Mouse (Mus musculus): ENCODE data around the gene Lrrc10b. TPM values are rescaled to one million over a fixed set of nuclear protein-coding genes. Genes with fewer than 3 reads are reported as not detected.

The Lrrc10b gene
- total RNA-seq, 2 experiments from 2014 or later, result 0.33 TPM

GRCm38 (mm10) chr19:10434927-10435326 is 22.3 kb downstream of the Lrrc10b start:
- intact Hi-C loops (cut with DNase I), result loop anchor here (5.0 kb wide), 2 partner anchors 43 to 178 kb away; no protein-coding TSS in a partner anchor
- no peak for TF ChIP-seq CTCF (IDR thresholded peaks at IDR 0.05)
- H3K4me3 ChIP-seq, result no peak overlapping the region
- no peak overlapping the region for H3K27ac ChIP-seq
- no peak for DNase-seq

DNA sequence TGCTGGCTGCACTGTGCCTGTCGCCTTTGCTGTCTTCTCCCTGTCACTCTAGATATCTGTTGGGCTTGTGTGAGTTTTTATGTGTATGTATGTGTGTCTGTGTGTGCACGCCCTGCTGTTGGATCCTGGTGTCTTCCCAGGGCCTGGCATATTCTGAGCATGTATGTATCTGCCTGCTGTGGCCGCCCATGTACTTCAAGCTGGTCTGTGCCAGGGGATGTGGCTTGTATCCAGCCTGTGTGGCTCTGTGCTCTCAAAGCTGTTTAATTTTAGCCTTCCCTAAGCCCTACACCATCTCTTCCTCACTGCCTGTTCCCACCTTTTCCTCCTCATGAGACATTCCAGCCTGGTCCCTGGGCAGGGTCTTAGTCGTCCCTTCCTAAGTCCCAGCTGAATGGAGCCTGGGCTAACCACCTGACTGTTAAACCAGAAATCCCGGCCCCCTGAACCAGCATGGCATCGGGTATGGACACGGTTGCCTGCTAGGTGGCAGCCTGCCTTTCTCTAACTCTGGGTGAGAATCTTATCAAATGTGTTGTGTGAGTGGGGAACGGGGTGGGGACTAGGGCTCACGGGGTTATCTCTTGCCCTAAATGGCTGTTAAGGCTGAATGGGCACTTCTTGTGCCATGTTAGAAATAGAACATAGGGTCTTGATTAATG is 23.3 kb downstream of the Lrrc10b start:
- intact Hi-C loops (cut with DNase I), result no loop called here
- no peak for TF ChIP-seq CTCF (IDR thresholded peaks at IDR 0.05)
- DNase-seq, result peak; percentile 60
- H3K27ac ChIP-seq, result no peak overlapping the region
- no peak overlapping the region for H3K4me3 ChIP-seq

GRCm38 (mm10) chr19:10433225-10433624 is 24.0 kb downstream of the Lrrc10b start:
- DNase-seq, result no peak
- no peak overlapping the region for H3K4me3 ChIP-seq
- TF ChIP-seq CTCF (IDR thresholded peaks at IDR 0.05), result no peak
- intact Hi-C loops (cut with DNase I), result no loop called here
- H3K27ac ChIP-seq, result no peak overlapping the region

DNA sequence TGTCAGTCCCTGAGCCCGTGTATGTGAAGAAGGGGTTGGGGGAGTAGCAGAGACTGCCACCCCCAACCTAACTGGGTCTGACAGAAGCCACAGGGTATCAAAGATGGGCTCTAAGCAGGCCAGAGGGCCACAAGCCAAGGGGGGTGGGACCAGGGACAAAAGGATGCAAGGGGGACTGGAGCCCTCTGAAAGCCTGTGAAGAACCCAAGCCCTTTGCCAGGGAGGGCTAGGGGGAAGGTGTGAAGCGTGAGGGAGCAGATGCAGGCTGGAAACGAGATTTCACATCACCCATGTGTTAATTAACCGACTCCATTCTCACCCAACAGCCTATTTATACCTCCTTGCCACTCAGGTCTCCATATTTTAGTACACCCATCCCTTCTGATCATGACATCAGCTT is 25.4 kb downstream of the Lrrc10b start:
- no peak overlapping the region for H3K27ac ChIP-seq
- H3K4me3 ChIP-seq, result no peak overlapping the region
- DNase-seq, result no peak
- TF ChIP-seq CTCF (IDR thresholded peaks at IDR 0.05), result no peak
- intact Hi-C loops (cut with DNase I), result no loop called here

DNA sequence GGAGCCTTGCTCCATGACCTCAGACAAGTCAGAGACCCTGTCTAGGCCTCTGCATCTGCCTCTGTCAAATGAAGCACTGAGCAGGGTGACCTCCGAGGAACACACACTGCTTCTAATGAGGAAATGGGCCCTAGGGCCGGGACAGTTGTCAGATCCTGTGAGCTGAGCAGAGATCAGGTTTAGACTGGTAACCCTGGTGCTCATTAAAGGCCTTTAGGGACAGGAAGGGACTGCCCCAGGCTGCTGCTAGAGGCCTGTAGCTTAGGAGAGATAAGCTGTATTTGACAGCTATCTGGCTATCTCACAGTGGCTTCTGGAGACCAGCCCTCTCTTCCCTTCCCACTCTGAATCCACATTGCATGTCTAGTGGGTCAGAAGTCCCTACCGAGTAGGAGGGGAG is 25.9 kb downstream of the Lrrc10b start:
- intact Hi-C loops (cut with DNase I), result no loop called here
- Histone ChIP-seq H3K27ac (no peak overlapping the region), H3K4me3 (no peak overlapping the region)
- no peak for DNase-seq
- TF ChIP-seq CTCF (IDR thresholded peaks at IDR 0.05), result no peak

DNA sequence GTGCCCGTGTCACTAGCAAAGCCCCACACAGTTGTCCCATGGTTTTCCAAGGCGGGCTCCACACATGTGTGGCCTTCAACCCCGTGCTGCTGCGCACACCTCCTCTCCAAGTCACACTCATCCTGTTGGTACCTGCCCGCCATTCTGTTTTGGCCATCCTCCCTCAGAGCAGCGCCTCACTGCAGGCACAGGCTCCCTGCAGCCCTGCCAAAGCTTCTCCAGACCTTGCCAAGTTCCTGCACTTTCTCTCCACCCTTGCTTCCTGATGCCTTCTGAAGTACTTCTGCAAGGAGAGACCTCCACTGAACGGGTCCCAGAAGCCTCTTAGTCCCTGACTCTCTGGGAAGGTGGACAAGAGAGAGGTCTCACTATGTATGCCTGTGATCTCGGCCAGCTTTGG is 27.9 kb downstream of the Lrrc10b start:
- intact Hi-C loops (cut with DNase I), result no loop called here
- H3K27ac ChIP-seq, result peak overlapping the region; percentile 3; the same call in 1 of the 2 replicates
- DNase-seq, result peak; percentile 42

DNA sequence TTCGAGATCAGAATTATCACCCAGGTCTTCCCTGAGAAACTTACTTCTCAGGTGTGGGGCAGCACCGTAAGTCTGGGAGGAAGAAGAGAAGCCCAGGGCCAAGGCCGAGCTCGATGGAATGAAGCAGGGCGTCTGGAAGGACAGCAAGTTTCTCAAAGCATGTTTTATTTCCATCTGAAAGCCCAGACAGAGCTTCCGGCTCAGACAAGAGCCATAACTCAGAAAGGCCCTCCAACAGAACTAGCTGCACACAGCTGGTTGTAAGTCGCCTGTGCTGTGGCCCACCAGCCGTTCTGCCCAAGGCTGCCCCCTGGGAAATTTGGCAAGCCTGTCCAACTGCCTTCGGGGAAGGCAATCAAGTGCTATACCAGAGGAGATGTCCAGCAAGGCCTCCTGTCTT is 29.8 kb downstream of the Lrrc10b start:
- intact Hi-C loops (cut with DNase I), result no loop called here
- H3K4me3 ChIP-seq, result no peak overlapping the region
- no peak for DNase-seq
- no peak for TF ChIP-seq CTCF (IDR thresholded peaks at IDR 0.05)
- peak overlapping the region; percentile 59 for H3K27ac ChIP-seq

More for the DNA sequence above, 27.9 kb downstream of the Lrrc10b start:
- TF ChIP-seq CTCF (IDR thresholded peaks at IDR 0.05), result no peak
- no peak overlapping the region for H3K4me3 ChIP-seq

- no peak for DNase-seq
- Histone ChIP-seq H3K4me3 (no peak overlapping the region), H3K27ac (peak overlapping the region; percentile 59; the same call in 1 of the 2 replicates)
- intact Hi-C loops (cut with DNase I), result no loop called here
- TF ChIP-seq CTCF (IDR thresholded peaks at IDR 0.05), result no peak
Measured at GRCm38 (mm10) chr19:10426793-10427192, 30.5 kb downstream of the Lrrc10b start.

DNA sequence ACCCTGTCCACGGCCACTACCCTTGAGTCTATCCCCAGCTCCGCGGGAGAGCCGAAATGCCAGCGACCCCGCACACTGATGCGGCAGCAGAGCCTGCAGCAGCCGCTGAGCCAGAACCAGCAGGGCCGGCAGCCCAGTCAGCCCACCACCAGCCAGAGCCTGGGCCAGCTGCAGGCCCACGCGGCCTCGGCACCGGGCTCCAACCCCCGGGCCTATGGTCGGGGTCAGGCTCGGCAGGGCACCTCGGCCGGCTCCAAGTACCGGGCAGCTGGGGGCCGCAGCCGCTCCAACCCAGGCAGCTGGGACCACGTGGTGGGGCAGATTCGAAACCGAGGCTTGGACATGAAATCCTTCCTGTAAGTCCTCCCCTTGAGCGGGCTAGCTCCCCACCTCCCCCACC is 31.0 kb downstream of the Lrrc10b start:
- Histone ChIP-seq H3K27ac (peak overlapping the region; percentile 31; the same call in 1 of the 2 replicates), H3K4me3 (no peak overlapping the region)
- intact Hi-C loops (cut with DNase I), result no loop called here
- DNase-seq, result no peak
- TF ChIP-seq CTCF (IDR thresholded peaks at IDR 0.05), result no peak

DNA sequence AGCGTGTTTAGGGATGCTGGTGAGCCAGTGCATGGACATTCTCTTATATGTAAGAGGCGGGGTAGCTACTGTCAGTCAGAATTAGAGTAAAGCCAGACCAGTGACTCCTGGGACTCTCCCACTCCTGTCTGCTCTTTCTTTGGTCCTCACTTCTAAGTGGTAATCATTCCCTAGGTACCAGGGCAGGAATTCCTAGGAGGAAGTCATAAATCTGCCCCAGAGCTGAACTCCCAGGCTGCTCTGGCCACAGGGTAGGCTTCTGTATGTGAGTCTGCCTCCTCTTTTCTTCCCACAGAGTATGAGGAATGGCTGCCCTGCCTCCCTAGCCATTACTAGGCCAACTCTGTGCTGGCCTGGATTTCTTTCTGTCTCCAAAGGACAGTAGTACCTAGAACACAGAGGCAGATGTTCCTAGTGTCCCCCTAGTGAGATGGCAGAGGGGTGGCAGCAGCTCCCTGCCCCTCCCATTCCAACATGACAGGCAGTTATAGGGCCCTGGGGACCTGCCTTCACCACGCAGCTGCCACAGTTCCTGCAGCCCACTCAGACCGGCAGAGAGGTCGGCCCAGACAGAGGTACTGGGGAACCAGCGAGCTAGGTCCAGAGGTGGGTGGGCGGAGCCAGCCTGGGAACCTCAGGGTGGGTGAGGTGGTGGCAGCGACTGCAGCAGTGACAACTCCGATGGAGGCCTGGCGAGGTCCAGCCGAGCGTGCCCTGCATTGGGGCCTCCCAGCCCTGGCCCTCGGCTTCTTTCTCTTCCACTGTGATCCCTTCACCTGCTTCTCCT is 31.6 kb downstream of the Lrrc10b start:
- no peak for TF ChIP-seq CTCF (IDR thresholded peaks at IDR 0.05)
- intact Hi-C loops (cut with DNase I), result no loop called here
- no peak for DNase-seq
- Histone ChIP-seq H3K4me3 (no peak overlapping the region), H3K27ac (peak overlapping the region; percentile 31; the same call in 1 of the 2 replicates)

GRCm38 (mm10) chr19:10424751-10425150 is 32.5 kb downstream of the Lrrc10b start:
- no peak overlapping the region for H3K4me3 ChIP-seq
- intact Hi-C loops (cut with DNase I), result no loop called here
- no peak overlapping the region for H3K27ac ChIP-seq
- DNase-seq, result no peak
- TF ChIP-seq CTCF (IDR thresholded peaks at IDR 0.05), result no peak

- intact Hi-C loops (cut with DNase I), result no loop called here
- Histone ChIP-seq H3K4me3 (no peak overlapping the region), H3K27ac (no peak overlapping the region)
- no peak for DNase-seq
- TF ChIP-seq CTCF (IDR thresholded peaks at IDR 0.05), result no peak
Measured at GRCm38 (mm10) chr19:10421986-10422976, 35.0 kb downstream of the Lrrc10b start.
